Mouse (Mus musculus) hindbrain, embryonic 12.5 days (tissue): ENCODE data around the gene Lrrc8d. TPM values are rescaled to one million over a fixed set of nuclear protein-coding genes. Genes with fewer than 3 reads are reported as not detected.

Source experiments
- ATAC-seq: fragments of 200-750 bp; cut with Nextera tagmentation; 2 replicates; pipeline ENCODE4 v1.8.0; 2017; ENCODE audit warnings: moderate TSS enrichment; ENCODE audit not compliant: low FRiP score
- H3K27ac ChIP-seq: fragments of 300-500 bp; sonication (generic); 2 replicates; pipeline ENCODE4 v1.5.1; 2016; ENCODE audit warnings: mild to moderate bottlenecking
- H3K27me3 ChIP-seq: fragments of 300-500 bp; sonication (generic); 2 replicates; pipeline ENCODE4 v1.6.1; 2016; ENCODE audit warnings: mild to moderate bottlenecking
- H3K36me3 ChIP-seq: fragments of 300-500 bp; sonication (generic); 2 replicates; pipeline ENCODE4 v1.6.1; 2016; ENCODE audit warnings: mild to moderate bottlenecking
- H3K4me1 ChIP-seq: fragments of 300-500 bp; sonication (generic); 2 replicates; pipeline ENCODE4 v1.6.1; 2016
- H3K4me2 ChIP-seq: fragments of 300-500 bp; sonication (generic); replicated peaks from 2 replicates; pipeline ENCODE4 v1.6.1; 2016; ENCODE audit warnings: mild to moderate bottlenecking
- H3K4me3 ChIP-seq: fragments of 300-500 bp; sonication (generic); 2 replicates; pipeline ENCODE4 v1.5.1; 2016; ENCODE audit warnings: mild to moderate bottlenecking
- H3K9ac ChIP-seq: fragments of 300-500 bp; sonication (generic); 2 replicates; pipeline ENCODE4 v1.6.1; 2016; ENCODE audit warnings: mild to moderate bottlenecking, moderate library complexity
- H3K9me3 ChIP-seq: fragments of 300-500 bp; sonication (generic); replicated peaks from 2 replicates; pipeline ENCODE4 v1.6.1; 2016; ENCODE audit warnings: mild to moderate bottlenecking
- WGBS: fragments of 180-500 bp; shearing (Covaris S2); methylation state at CpG from one replicate; pipeline ENCODE4 v1.1.7; 2016; 5-methylcytosine and 5-hydroxymethylcytosine counted together
- polyA plus RNA-seq: library from polyadenylated mRNA; unstranded; fragments of >200 nt; fragmentation: Nextera tagmentation; extraction: Ambion mirVana; gene quantifications from 2 replicates; pipeline ENCODE4 v1.2.1, GENCODE M21; 2016

Gene Lrrc8d
- polyA plus RNA-seq, 1 experiment from 2014 or later = 35.0 TPM

- Histone ChIP-seq H3K27ac (no peak overlapping the region), H3K9ac (no peak overlapping the region), H3K9me3 (peaks cover 13% of the 10 kb centered on the region), H3K4me2 (no peak overlapping the region), H3K36me3 (peaks cover 38% of the 10 kb centered on the region), H3K4me1 (peaks cover 9% of the 10 kb centered on the region; the same call in 1 of the 2 replicates), H3K27me3 (no peaks in the 10 kb centered on the region), H3K4me3 (no peak overlapping the region)
- WGBS = 91% methylated on average over 10 of the region's 10 CpGs
- no peak for ATAC-seq
Measured at GRCm38 (mm10) chr5:105813974-105814373, 114.2 kb downstream of the Lrrc8d start.

GRCm38 (mm10) chr5:105816118-105816517, 116.3 kb downstream of the Lrrc8d start:
- Histone ChIP-seq H3K27ac (no peak overlapping the region), H3K4me3 (no peak overlapping the region), H3K9ac (no peak overlapping the region), H3K36me3 (peaks cover 38% of the 10 kb centered on the region), H3K4me2 (no peak overlapping the region), H3K9me3 (peaks cover 13% of the 10 kb centered on the region), H3K27me3 (no peaks in the 10 kb centered on the region), H3K4me1 (peaks cover 9% of the 10 kb centered on the region; the same call in 1 of the 2 replicates)
- no peak for ATAC-seq
- 89% methylated on average over 14 of the region's 14 CpGs for WGBS

GRCm38 (mm10) chr5:105817248-105817976, 117.6 kb downstream of the Lrrc8d start:
- WGBS = 85% methylated on average over 9 of the region's 9 CpGs
- H3K4me3 ChIP-seq = no peak overlapping the region
- peaks cover 9% of the 10 kb centered on the region for H3K9me3 ChIP-seq
- ATAC-seq = no peak
- no peaks in the 10 kb centered on the region for H3K27me3 ChIP-seq
- no peak overlapping the region for H3K9ac ChIP-seq
- no peak overlapping the region for H3K27ac ChIP-seq
- H3K36me3 ChIP-seq = peaks cover 27% of the 10 kb centered on the region
- peaks cover 9% of the 10 kb centered on the region; the same call in 1 of the 2 replicates for H3K4me1 ChIP-seq
- no peak overlapping the region for H3K4me2 ChIP-seq

GRCm38 (mm10) chr5:105818411-105818810, 118.6 kb downstream of the Lrrc8d start:
- H3K9ac ChIP-seq = no peak overlapping the region
- peaks cover 17% of the 10 kb centered on the region for H3K36me3 ChIP-seq
- no peaks in the 10 kb centered on the region for H3K9me3 ChIP-seq
- no peaks in the 10 kb centered on the region for H3K27me3 ChIP-seq
- H3K4me3 ChIP-seq = no peak overlapping the region
- no peak overlapping the region for H3K4me2 ChIP-seq
- no peak overlapping the region for H3K27ac ChIP-seq
- H3K4me1 ChIP-seq = peaks cover 18% of the 10 kb centered on the region
- WGBS = 34% methylated on average over 5 of the region's 5 CpGs
- ATAC-seq = no peak

GRCm38 (mm10) chr5:105821390-105821789, 121.6 kb downstream of the Lrrc8d start:
- H3K27me3 ChIP-seq = no peaks in the 10 kb centered on the region
- no peak overlapping the region for H3K9ac ChIP-seq
- 82% methylated on average over 6 of the region's 6 CpGs for WGBS
- no peak overlapping the region for H3K27ac ChIP-seq
- H3K9me3 ChIP-seq = no peaks in the 10 kb centered on the region
- ATAC-seq = no peak
- H3K4me3 ChIP-seq = no peak overlapping the region
- H3K4me1 ChIP-seq = peaks cover 20% of the 10 kb centered on the region
- no peaks in the 10 kb centered on the region for H3K36me3 ChIP-seq
- no peak overlapping the region for H3K4me2 ChIP-seq

GRCm38 (mm10) chr5:105822521-105823498, 123.0 kb downstream of the Lrrc8d start:
- Histone ChIP-seq H3K27me3 (no peaks in the 10 kb centered on the region), H3K4me2 (no peak overlapping the region), H3K4me3 (no peak overlapping the region), H3K9ac (0 out of 2 replicates have a peak overlapping the region, but pooled peaks have one; percentile 2), H3K27ac (no peak overlapping the region), H3K4me1 (peaks cover 20% of the 10 kb centered on the region), H3K36me3 (no peaks in the 10 kb centered on the region), H3K9me3 (no peaks in the 10 kb centered on the region)
- peak; percentile 76 for ATAC-seq
- WGBS = 51% methylated on average over 15 of the region's 15 CpGs

GRCm38 (mm10) chr5:105824282-105824681, 124.5 kb downstream of the Lrrc8d start:
- Histone ChIP-seq H3K9me3 (no peaks in the 10 kb centered on the region), H3K4me2 (no peak overlapping the region), H3K4me1 (peaks cover 14% of the 10 kb centered on the region), H3K36me3 (no peaks in the 10 kb centered on the region), H3K27ac (no peak overlapping the region), H3K4me3 (no peak overlapping the region), H3K27me3 (no peaks in the 10 kb centered on the region), H3K9ac (no peak overlapping the region)
- no peak for ATAC-seq
- WGBS = 83% methylated on average over 7 of the region's 7 CpGs

GRCm38 (mm10) chr5:105824827-105825226, 125.1 kb downstream of the Lrrc8d start:
- Histone ChIP-seq H3K27me3 (no peaks in the 10 kb centered on the region), H3K9ac (no peak overlapping the region), H3K4me3 (no peak overlapping the region), H3K27ac (no peak overlapping the region), H3K36me3 (no peaks in the 10 kb centered on the region), H3K4me1 (peaks cover 14% of the 10 kb centered on the region), H3K4me2 (no peak overlapping the region), H3K9me3 (no peaks in the 10 kb centered on the region)
- 83% methylated on average over 4 of the region's 4 CpGs for WGBS
- ATAC-seq = no peak

GRCm38 (mm10) chr5:105826916-105827510, 127.2 kb downstream of the Lrrc8d start:
- Histone ChIP-seq H3K9ac (no peak overlapping the region), H3K4me3 (no peak overlapping the region), H3K27me3 (no peaks in the 10 kb centered on the region), H3K4me2 (no peak overlapping the region), H3K36me3 (no peaks in the 10 kb centered on the region), H3K4me1 (peaks cover 14% of the 10 kb centered on the region), H3K27ac (no peak overlapping the region), H3K9me3 (no peaks in the 10 kb centered on the region)
- ATAC-seq = no peak
- WGBS = 53% methylated on average over 5 of the region's 5 CpGs

GRCm38 (mm10) chr5:105828050-105828449, 128.3 kb downstream of the Lrrc8d start:
- Histone ChIP-seq H3K27me3 (no peaks in the 10 kb centered on the region), H3K27ac (no peak overlapping the region), H3K4me2 (no peak overlapping the region), H3K36me3 (no peaks in the 10 kb centered on the region), H3K9ac (no peak overlapping the region), H3K9me3 (no peaks in the 10 kb centered on the region), H3K4me1 (peaks cover 9% of the 10 kb centered on the region), H3K4me3 (no peak overlapping the region)
- WGBS = 90% methylated on average over 3 of the region's 3 CpGs
- ATAC-seq = no peak

GRCm38 (mm10) chr5:105829008-105829586, 129.3 kb downstream of the Lrrc8d start:
- 50% methylated on average over 7 of the region's 7 CpGs for WGBS
- H3K27ac ChIP-seq = no peak overlapping the region
- no peak for ATAC-seq
- H3K9ac ChIP-seq = no peak overlapping the region
- H3K4me1 ChIP-seq = peaks cover 3% of the 10 kb centered on the region; the same call in 1 of the 2 replicates
- no peaks in the 10 kb centered on the region for H3K9me3 ChIP-seq
- no peaks in the 10 kb centered on the region for H3K27me3 ChIP-seq
- no peaks in the 10 kb centered on the region for H3K36me3 ChIP-seq
- no peak overlapping the region for H3K4me3 ChIP-seq
- no peak overlapping the region for H3K4me2 ChIP-seq

- 72% methylated on average over 7 of the region's 7 CpGs for WGBS
- H3K9ac ChIP-seq = no peak overlapping the region
- peaks cover 3% of the 10 kb centered on the region; the same call in 1 of the 2 replicates for H3K4me1 ChIP-seq
- no peak overlapping the region for H3K4me3 ChIP-seq
- no peak for ATAC-seq
- H3K36me3 ChIP-seq = no peaks in the 10 kb centered on the region
- no peaks in the 10 kb centered on the region for H3K9me3 ChIP-seq
- no peak overlapping the region for H3K4me2 ChIP-seq
- no peaks in the 10 kb centered on the region for H3K27me3 ChIP-seq
- no peak overlapping the region for H3K27ac ChIP-seq
Measured at GRCm38 (mm10) chr5:105832140-105832539, 132.4 kb downstream of the Lrrc8d start.
